Mouse (Mus musculus) neural tube, embryonic 11.5 days (tissue): ENCODE results near the gene Serpinb9c. TPM values are rescaled to one million over a fixed set of nuclear protein-coding genes. Genes with fewer than 3 reads are reported as not detected.

Source experiments
- polyA plus RNA-seq: library from polyadenylated mRNA; unstranded; fragments of >200 nt; fragmentation: Nextera tagmentation; extraction: Ambion mirVana; gene quantifications from 2 replicates; pipeline ENCODE4 v1.2.1, GENCODE M21; 2014

Gene Serpinb9c
- polyA plus RNA-seq, 1 experiment from 2014 or later, result not detected

Other genes with a start within 250 kb of the Serpinb9c start
- gene Serpinb6b, start 194.5 kb downstream of the Serpinb9c start, polyA plus RNA-seq, result 0.31 and 0.96 TPM in 2 replicates
- 1.2 and 1.4 TPM in 2 replicates for gene Serpinb9, start 156.5 kb downstream of the Serpinb9c start, polyA plus RNA-seq
- gene Serpinb9b, start 132.3 kb downstream of the Serpinb9c start, polyA plus RNA-seq, result 0.20 TPM in 1 of 2 replicates, not detected in the other
- gene Serpinb1b, start 81.2 kb downstream of the Serpinb9c start, polyA plus RNA-seq, result not detected in 2 replicates
- gene Serpinb9d, start 33.2 kb upstream of the Serpinb9c start, polyA plus RNA-seq, result not detected in 2 replicates
- not detected in 2 replicates for gene Serpinb9e, start 89.9 kb upstream of the Serpinb9c start, polyA plus RNA-seq
- gene Serpinb9f, start 164.3 kb upstream of the Serpinb9c start, polyA plus RNA-seq, result not detected in 2 replicates
- gene Gm11397, start 236.0 kb upstream of the Serpinb9c start, polyA plus RNA-seq, result not detected in 2 replicates